Mouse (Mus musculus): ENCODE measurements at regions not wholly inside any gene's neighbourhood (a gene's known extent, or its start where the extent isn't known, plus 50 kb on each side); places are given as distances from the start of the nearest gene placed in this dataset.

GRCm38 (mm10) chr3:105169117-105169516 is 102.5 kb downstream of the 4930564D02Rik start:
- Histone ChIP-seq H3K9ac (replicated peaks; ENCODE audit: low read depth, low read length) (no peak overlapping the region), H3K9me3 (ENCODE audit: control insufficient read depth, low read length) (no peaks in the 10 kb centered on the region), H3K4me2 (ENCODE audit: low read length) (no peak overlapping the region), H3K4me1 (replicated peaks; ENCODE audit: control insufficient read depth, insufficient read depth, low read length) (peaks cover 3% of the 10 kb centered on the region; the same call in 1 of the 2 replicates), H3K36me3 (ENCODE audit: control insufficient read depth, insufficient read depth) (no peaks in the 10 kb centered on the region), H3K4me3 (replicated peaks; ENCODE audit: low read length) (no peak overlapping the region), H3K27me3 (replicated peaks; ENCODE audit: control insufficient read depth, insufficient read depth, low read length) (no peaks in the 10 kb centered on the region), H3K27ac (ENCODE audit: low read length) (no peak overlapping the region)
- no peak; the same call in 1 of the 2 replicates for ATAC-seq
- 45% methylated on average over 4 of the region's 4 CpGs for WGBS

DNA sequence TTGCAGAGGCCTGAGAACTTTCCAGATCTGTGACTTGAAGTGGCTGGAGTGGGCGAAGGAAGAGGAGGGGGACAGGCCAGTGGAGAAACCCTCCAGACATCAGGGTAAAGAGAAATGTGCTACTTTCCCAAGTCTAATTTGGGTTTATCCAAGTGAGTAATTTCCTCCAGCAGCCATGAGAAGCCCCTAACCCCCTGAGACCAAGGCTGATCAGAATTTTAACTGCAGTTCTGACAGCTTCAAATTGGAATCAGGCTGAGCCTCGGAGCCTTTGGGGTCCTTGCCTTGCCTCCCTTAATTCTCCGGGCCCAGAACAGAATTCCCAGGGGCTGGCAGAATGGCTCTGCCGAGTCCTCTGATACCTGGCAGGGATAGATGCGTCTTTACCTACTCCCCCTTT is 104.9 kb downstream of the 4930564D02Rik start:
- Histone ChIP-seq H3K4me3 (replicated peaks; ENCODE audit: low read length) (no peak overlapping the region), H3K27me3 (replicated peaks; ENCODE audit: control insufficient read depth, insufficient read depth, low read length) (no peaks in the 10 kb centered on the region), H3K27ac (ENCODE audit: low read length) (no peak overlapping the region), H3K36me3 (ENCODE audit: control insufficient read depth, insufficient read depth) (no peaks in the 10 kb centered on the region), H3K9me3 (ENCODE audit: control insufficient read depth, low read length) (no peaks in the 10 kb centered on the region), H3K4me1 (replicated peaks; ENCODE audit: control insufficient read depth, insufficient read depth, low read length) (no peaks in the 10 kb centered on the region; the same call in 1 of the 2 replicates), H3K9ac (replicated peaks; ENCODE audit: low read depth, low read length) (no peak overlapping the region), H3K4me2 (ENCODE audit: low read length) (no peak overlapping the region)
- no peak for ATAC-seq
- WGBS = 79% methylated on average over 5 of the region's 5 CpGs

DNA sequence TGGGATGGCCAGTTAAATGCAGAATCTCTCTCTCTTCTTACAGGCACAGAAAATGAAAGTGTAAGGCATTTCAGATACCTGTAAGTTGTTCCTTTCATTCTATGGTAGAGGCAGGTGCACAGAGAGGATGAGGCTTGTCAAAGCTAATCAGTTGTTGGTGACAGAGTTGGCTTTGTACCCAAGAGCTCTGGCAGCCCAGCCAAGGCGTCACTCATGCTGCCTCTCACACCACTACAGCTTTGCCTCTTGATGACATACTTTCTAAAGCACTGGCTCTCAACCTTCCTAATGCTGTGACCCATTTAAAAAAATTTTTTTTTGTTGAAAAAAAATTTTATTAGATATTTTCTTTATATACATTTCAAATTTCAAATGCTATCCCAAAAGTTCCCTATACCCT is 105.4 kb downstream of the 4930564D02Rik start:
- Histone ChIP-seq H3K4me3 (replicated peaks; ENCODE audit: low read length) (no peak overlapping the region), H3K36me3 (ENCODE audit: control insufficient read depth, insufficient read depth) (no peaks in the 10 kb centered on the region), H3K27ac (ENCODE audit: low read length) (no peak overlapping the region), H3K9me3 (ENCODE audit: control insufficient read depth, low read length) (no peaks in the 10 kb centered on the region), H3K27me3 (replicated peaks; ENCODE audit: control insufficient read depth, insufficient read depth, low read length) (no peaks in the 10 kb centered on the region), H3K4me2 (ENCODE audit: low read length) (no peak overlapping the region), H3K4me1 (replicated peaks; ENCODE audit: control insufficient read depth, insufficient read depth, low read length) (no peaks in the 10 kb centered on the region; the same call in 1 of the 2 replicates), H3K9ac (replicated peaks; ENCODE audit: low read depth, low read length) (no peak overlapping the region)
- ATAC-seq = no peak
- WGBS = 50% methylated on average over 1 of the region's 1 CpGs

DNA sequence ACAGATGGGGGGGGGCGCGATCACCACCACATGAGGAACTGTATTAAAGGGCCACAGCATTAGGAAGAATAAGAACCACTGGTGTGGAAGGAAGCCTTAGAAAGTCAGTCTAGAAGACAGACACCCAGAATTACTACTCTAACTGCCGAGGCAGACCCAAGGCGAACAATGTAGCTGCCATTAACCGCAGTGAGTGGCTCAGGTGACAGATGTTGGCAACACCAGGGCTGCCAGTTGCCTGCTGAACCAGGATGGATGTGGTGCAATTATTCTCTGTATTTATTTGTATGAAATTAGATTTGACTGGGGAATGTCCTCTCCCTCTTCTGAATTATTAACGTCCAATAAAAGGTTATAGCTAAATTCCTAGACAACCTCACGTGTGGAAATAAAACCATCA is 124.7 kb downstream of the 4930564D02Rik start:
- H3K27ac ChIP-seq (ENCODE audit: low read length) = no peak overlapping the region
- no peak for ATAC-seq

DNA sequence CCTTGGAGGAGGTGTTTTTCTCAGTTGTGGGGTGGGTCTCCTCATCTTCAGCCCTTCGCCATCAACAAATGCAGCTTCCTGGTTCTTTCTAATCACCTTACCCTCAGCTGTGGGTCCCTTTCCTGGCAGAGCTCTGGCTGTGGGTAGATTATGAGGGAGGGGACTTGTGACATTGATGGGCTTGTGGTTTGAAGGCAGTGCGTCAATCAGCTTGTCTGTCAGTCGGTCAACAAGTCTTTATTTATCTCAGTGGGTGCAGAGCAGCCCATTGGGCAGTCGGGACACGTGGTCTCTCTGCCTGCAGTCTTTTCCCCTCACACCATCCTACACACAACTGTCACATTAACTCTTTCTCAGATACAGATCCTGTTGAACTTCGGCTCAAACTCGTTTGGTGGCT is 125.2 kb downstream of the 4930564D02Rik start:
- Histone ChIP-seq H3K4me3 (replicated peaks; ENCODE audit: low read length) (no peak overlapping the region), H3K4me2 (ENCODE audit: low read length) (no peak overlapping the region), H3K36me3 (ENCODE audit: control insufficient read depth, insufficient read depth) (no peaks in the 10 kb centered on the region), H3K27ac (ENCODE audit: low read length) (no peak overlapping the region), H3K9me3 (ENCODE audit: control insufficient read depth, low read length) (no peaks in the 10 kb centered on the region), H3K9ac (replicated peaks; ENCODE audit: low read depth, low read length) (no peak overlapping the region), H3K4me1 (replicated peaks; ENCODE audit: control insufficient read depth, insufficient read depth, low read length) (no peaks in the 10 kb centered on the region), H3K27me3 (replicated peaks; ENCODE audit: control insufficient read depth, insufficient read depth, low read length) (no peaks in the 10 kb centered on the region)
- WGBS = 58% methylated on average over 7 of the region's 7 CpGs
- peak; percentile 43; the same call in 1 of the 2 replicates for ATAC-seq

More for the DNA sequence above, 124.7 kb downstream of the 4930564D02Rik start:
- no peaks in the 10 kb centered on the region for H3K36me3 ChIP-seq (ENCODE audit: control insufficient read depth, insufficient read depth)
- H3K27me3 ChIP-seq (replicated peaks; ENCODE audit: control insufficient read depth, insufficient read depth, low read length) = no peaks in the 10 kb centered on the region
- H3K4me2 ChIP-seq (ENCODE audit: low read length) = no peak overlapping the region
- H3K4me3 ChIP-seq (replicated peaks; ENCODE audit: low read length) = no peak overlapping the region
- no peaks in the 10 kb centered on the region for H3K4me1 ChIP-seq (replicated peaks; ENCODE audit: control insufficient read depth, insufficient read depth, low read length)
- no peak overlapping the region for H3K9ac ChIP-seq (replicated peaks; ENCODE audit: low read depth, low read length)
- WGBS = 80% methylated on average over 7 of the region's 7 CpGs
- H3K9me3 ChIP-seq (ENCODE audit: control insufficient read depth, low read length) = no peaks in the 10 kb centered on the region

GRCm38 (mm10) chr3:105200735-105201134 is 134.1 kb downstream of the 4930564D02Rik start:
- no peaks in the 10 kb centered on the region for H3K9me3 ChIP-seq (ENCODE audit: control insufficient read depth, low read length)
- 89% methylated on average over 3 of the region's 3 CpGs for WGBS
- H3K4me3 ChIP-seq (replicated peaks; ENCODE audit: low read length) = no peak overlapping the region
- H3K4me1 ChIP-seq (replicated peaks; ENCODE audit: control insufficient read depth, insufficient read depth, low read length) = no peaks in the 10 kb centered on the region
- H3K36me3 ChIP-seq (ENCODE audit: control insufficient read depth, insufficient read depth) = no peaks in the 10 kb centered on the region
- H3K27ac ChIP-seq (ENCODE audit: low read length) = no peak overlapping the region
- ATAC-seq = no peak
- H3K27me3 ChIP-seq (replicated peaks; ENCODE audit: control insufficient read depth, insufficient read depth, low read length) = no peaks in the 10 kb centered on the region
- H3K4me2 ChIP-seq (ENCODE audit: low read length) = no peak overlapping the region
- no peak overlapping the region for H3K9ac ChIP-seq (replicated peaks; ENCODE audit: low read depth, low read length)

- no peak for ATAC-seq
- H3K36me3 ChIP-seq (ENCODE audit: control insufficient read depth, insufficient read depth) = no peaks in the 10 kb centered on the region
Observed at GRCm38 (mm10) chr3:105209164-105209563, 142.5 kb downstream of the 4930564D02Rik start.

DNA sequence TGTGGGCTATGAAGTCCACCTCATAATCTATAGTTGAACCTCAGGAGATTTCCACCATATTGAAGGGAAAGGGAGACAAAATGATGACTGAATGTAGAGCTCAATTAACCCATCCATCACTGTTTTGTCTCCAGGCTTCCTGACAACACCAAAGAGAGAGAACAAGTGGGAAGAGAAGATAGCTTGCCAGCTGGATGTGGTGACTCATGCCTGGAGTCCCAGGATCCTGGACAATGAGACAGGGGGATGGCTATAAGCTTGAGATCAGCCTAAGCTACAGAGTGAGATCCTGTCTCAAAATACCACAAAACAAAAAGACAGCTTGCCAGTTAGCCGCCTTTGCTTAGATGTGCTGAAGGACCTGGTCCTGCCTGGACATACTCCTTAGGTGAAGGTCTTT is 144.4 kb downstream of the 4930564D02Rik start:
- no peaks in the 10 kb centered on the region for H3K36me3 ChIP-seq (ENCODE audit: control insufficient read depth, insufficient read depth)
- no peaks in the 10 kb centered on the region for H3K9me3 ChIP-seq (ENCODE audit: control insufficient read depth, low read length)
- no peaks in the 10 kb centered on the region for H3K27me3 ChIP-seq (replicated peaks; ENCODE audit: control insufficient read depth, insufficient read depth, low read length)
- no peak overlapping the region for H3K4me3 ChIP-seq (replicated peaks; ENCODE audit: low read length)
- no peak overlapping the region for H3K27ac ChIP-seq (ENCODE audit: low read length)
- H3K4me1 ChIP-seq (replicated peaks; ENCODE audit: control insufficient read depth, insufficient read depth, low read length) = no peaks in the 10 kb centered on the region
- ATAC-seq = no peak
- H3K4me2 ChIP-seq (ENCODE audit: low read length) = no peak overlapping the region
- H3K9ac ChIP-seq (replicated peaks; ENCODE audit: low read depth, low read length) = no peak overlapping the region
- 93% methylated on average over 1 of the region's 1 CpGs for WGBS

More at GRCm38 (mm10) chr3:105209164-105209563, 142.5 kb downstream of the 4930564D02Rik start:
- no peak overlapping the region for H3K27ac ChIP-seq (ENCODE audit: low read length)
- H3K27me3 ChIP-seq (replicated peaks; ENCODE audit: control insufficient read depth, insufficient read depth, low read length) = no peaks in the 10 kb centered on the region
- no peak overlapping the region for H3K4me2 ChIP-seq (ENCODE audit: low read length)
- 59% methylated on average over 5 of the region's 5 CpGs for WGBS
- H3K4me3 ChIP-seq (replicated peaks; ENCODE audit: low read length) = no peak overlapping the region
- H3K9me3 ChIP-seq (ENCODE audit: control insufficient read depth, low read length) = no peaks in the 10 kb centered on the region
- no peak overlapping the region for H3K9ac ChIP-seq (replicated peaks; ENCODE audit: low read depth, low read length)
- H3K4me1 ChIP-seq (replicated peaks; ENCODE audit: control insufficient read depth, insufficient read depth, low read length) = no peaks in the 10 kb centered on the region

DNA sequence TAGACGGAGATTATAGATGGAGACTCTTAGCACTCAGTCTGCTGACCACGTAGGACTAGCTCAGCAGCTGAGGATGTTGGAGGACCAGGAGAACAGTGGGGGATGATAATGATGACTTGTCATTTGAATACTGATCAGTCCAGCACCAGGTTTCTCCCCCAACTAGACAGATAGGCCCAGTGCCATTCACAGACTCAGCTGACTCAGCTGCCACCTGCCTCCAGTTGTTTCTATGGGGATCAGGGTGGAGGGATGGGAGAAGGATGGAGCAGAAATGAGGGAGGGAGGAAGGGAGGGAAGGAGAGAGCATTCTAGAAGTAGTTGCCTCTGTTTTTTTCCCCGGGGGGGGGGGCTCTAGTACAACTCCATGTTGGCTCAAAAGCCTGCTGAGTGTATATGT is 145.1 kb downstream of the 4930564D02Rik start:
- no peaks in the 10 kb centered on the region for H3K36me3 ChIP-seq (ENCODE audit: control insufficient read depth, insufficient read depth)
- H3K4me3 ChIP-seq (replicated peaks; ENCODE audit: low read length) = no peak overlapping the region
- H3K4me1 ChIP-seq (replicated peaks; ENCODE audit: control insufficient read depth, insufficient read depth, low read length) = no peaks in the 10 kb centered on the region
- WGBS = 67% methylated on average over 3 of the region's 3 CpGs
- H3K4me2 ChIP-seq (ENCODE audit: low read length) = no peak overlapping the region
- H3K27me3 ChIP-seq (replicated peaks; ENCODE audit: control insufficient read depth, insufficient read depth, low read length) = no peaks in the 10 kb centered on the region
- no peak overlapping the region for H3K9ac ChIP-seq (replicated peaks; ENCODE audit: low read depth, low read length)
- H3K9me3 ChIP-seq (ENCODE audit: control insufficient read depth, low read length) = no peaks in the 10 kb centered on the region
- ATAC-seq = no peak
- no peak overlapping the region for H3K27ac ChIP-seq (ENCODE audit: low read length)

DNA sequence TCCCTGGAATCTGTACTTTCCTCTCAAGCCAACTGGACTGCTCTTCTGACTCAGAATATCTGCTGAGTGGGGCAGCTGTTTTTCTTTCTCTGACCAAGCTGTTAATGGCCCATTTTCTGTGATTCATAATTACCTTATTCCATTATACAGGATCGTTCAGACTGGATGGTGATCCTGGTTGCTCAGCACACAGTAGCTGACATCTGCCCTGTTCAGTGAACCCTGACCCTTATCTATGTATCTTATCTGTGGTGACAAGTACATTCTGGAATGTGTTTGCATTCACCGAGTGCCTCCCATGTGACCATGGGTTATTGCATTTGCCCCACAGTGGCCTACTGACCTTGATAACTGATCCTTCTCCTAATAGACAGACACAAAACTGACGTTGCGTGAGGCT is 148.2 kb downstream of the 4930564D02Rik start:
- H3K27me3 ChIP-seq (replicated peaks; ENCODE audit: control insufficient read depth, insufficient read depth, low read length) = no peaks in the 10 kb centered on the region
- H3K27ac ChIP-seq (ENCODE audit: low read length) = no peak overlapping the region
- H3K4me1 ChIP-seq (replicated peaks; ENCODE audit: control insufficient read depth, insufficient read depth, low read length) = no peaks in the 10 kb centered on the region
- H3K4me3 ChIP-seq (replicated peaks; ENCODE audit: low read length) = no peak overlapping the region
- WGBS = 80% methylated on average over 4 of the region's 4 CpGs
- no peak overlapping the region for H3K4me2 ChIP-seq (ENCODE audit: low read length)
- no peaks in the 10 kb centered on the region for H3K9me3 ChIP-seq (ENCODE audit: control insufficient read depth, low read length)
- H3K9ac ChIP-seq (replicated peaks; ENCODE audit: low read depth, low read length) = no peak overlapping the region
- ATAC-seq = no peak
- H3K36me3 ChIP-seq (ENCODE audit: control insufficient read depth, insufficient read depth) = no peaks in the 10 kb centered on the region
